Mouse (Mus musculus): ENCODE data around the gene Amy2a2. TPM values are rescaled to one million over a fixed set of nuclear protein-coding genes. Genes with fewer than 3 reads are reported as not detected.
"Not testable (repeated sequence)": the region's sequence is repeated elsewhere in the genome, so short reads cannot be mapped to it uniquely, and the experiment has no call there.

Amy2a2 gene
- total RNA-seq (2015) (not detected in 2 replicates), total RNA-seq (2017) (not detected in 2 replicates)

- not testable (repeated sequence) for ATAC-seq (replicated peaks; ENCODE audit: poor library complexity)
These were observed at the start of gene Amy2a2 for GRCm38 (mm10) chr3:113356558-113356957. Gene Amy2a2, minus strand, starts transcription at chr3:113356658.

GRCm38 (mm10) chr3:113345484-113345883 lies 11.0 kb downstream of the Amy2a2 start:
- ATAC-seq (replicated peaks; ENCODE audit: poor library complexity) = not testable (repeated sequence)

GRCm38 (mm10) chr3:113323952-113324351 lies 32.5 kb downstream of the Amy2a2 start, which contains the start of gene Amy2a3:
Gene Amy2a3, minus strand, starts transcription at chr3:113324052.
- not testable (repeated sequence) for ATAC-seq (replicated peaks; ENCODE audit: poor library complexity)

- ATAC-seq (replicated peaks; ENCODE audit: poor library complexity) = not testable (repeated sequence)
These were observed 43.5 kb downstream of the Amy2a2 start for GRCm38 (mm10) chr3:113312937-113313336.

Other genes with a start within 250 kb of the Amy2a2 start
- not detected in 2 replicates for gene Amy2a5, start 97.8 kb downstream of the Amy2a2 start, total RNA-seq (2015)
- not detected in 2 replicates for gene Amy2a5, start 97.8 kb downstream of the Amy2a2 start, total RNA-seq (2017)
- not detected in 2 replicates for gene Amy2a4, start 65.2 kb downstream of the Amy2a2 start, total RNA-seq (2015)
- gene Amy2a4, start 65.2 kb downstream of the Amy2a2 start, total RNA-seq (2017) = not detected in 2 replicates
- not detected in 2 replicates for gene Amy2a3, start 32.6 kb downstream of the Amy2a2 start, total RNA-seq (2015)
- gene Amy2a3, start 32.6 kb downstream of the Amy2a2 start, total RNA-seq (2017) = not detected in 2 replicates
- not detected in 2 replicates for gene Amy2a1, start 175.8 kb upstream of the Amy2a2 start, total RNA-seq (2015)
- gene Amy2a1, start 175.8 kb upstream of the Amy2a2 start, total RNA-seq (2017) = not detected in 2 replicates